Mouse (Mus musculus) stomach, postnatal 0 days (tissue): Measurements from ENCODE around the gene Zmynd10. TPM values are rescaled to one million over a fixed set of nuclear protein-coding genes. Genes with fewer than 3 reads are reported as not detected.

Experiments
- ATAC-seq: fragments of 200-750 bp; cut with Nextera tagmentation; 2 replicates; pipeline ENCODE4 v1.8.0; 2017; ENCODE audit not compliant: low FRiP score, low TSS enrichment
- DNase-seq: peaks from one replicate; pipeline ENCODE4 v3.0.0-alpha.2; 2016; ENCODE audit warnings: low spot score
- H3K27ac ChIP-seq: fragments of 300-500 bp; sonication (generic); replicated peaks from 2 replicates; pipeline ENCODE4 v1.5.1; 2014; ENCODE audit warnings: mild to moderate bottlenecking, control low read depth
- H3K27me3 ChIP-seq: fragments of 300-500 bp; sonication (generic); 2 replicates; pipeline ENCODE4 v1.6.1; 2014; ENCODE audit warnings: low read length; ENCODE audit not compliant: control insufficient read depth, insufficient read depth
- H3K36me3 ChIP-seq: fragments of 300-500 bp; sonication (generic); 2 replicates; pipeline ENCODE4 v1.6.1; 2014; ENCODE audit warnings: low read length, mixed read lengths; ENCODE audit not compliant: control insufficient read depth, insufficient read depth
- H3K4me1 ChIP-seq: fragments of 300-500 bp; sonication (generic); replicated peaks from 2 replicates; pipeline ENCODE4 v1.6.1; 2014; ENCODE audit warnings: antibody characterized with exemption; ENCODE audit not compliant: control insufficient read depth, insufficient read depth
- H3K4me2 ChIP-seq: fragments of 300-500 bp; sonication (generic); replicated peaks from 2 replicates; pipeline ENCODE4 v1.6.1; 2014; ENCODE audit warnings: low read depth, mild to moderate bottlenecking, control low read depth, moderate library complexity
- H3K4me3 ChIP-seq: fragments of 300-500 bp; sonication (generic); 2 replicates; pipeline ENCODE4 v1.5.1; 2014; ENCODE audit warnings: low read depth, low read length, control low read depth
- H3K9ac ChIP-seq: fragments of 300-500 bp; sonication (generic); 2 replicates; pipeline ENCODE4 v1.6.1; 2014; ENCODE audit warnings: mild to moderate bottlenecking, low read length, control low read depth, mixed read lengths
- H3K9me3 ChIP-seq: fragments of 300-500 bp; sonication (generic); 2 replicates; pipeline ENCODE4 v1.6.1; 2016; ENCODE audit warnings: low read length; ENCODE audit not compliant: control insufficient read depth
- CTCF ChIP-seq: IDR thresholded peaks from 2 replicates; pipeline ENCODE4 v1.5.1; 2016; ENCODE audit warnings: antibody characterized with exemption, low read depth, mild to moderate bottlenecking, moderate library complexity
- EP300 ChIP-seq: optimal IDR thresholded peaks from 2 replicates; pipeline ENCODE3; 2016; ENCODE audit warnings: antibody characterized with exemption
- WGBS: fragments of 180-500 bp; shearing (Covaris S2); extraction: QIAGEN DNeasy Blood & Tissue Kit; methylation state at CpG from one replicate; pipeline ENCODE4 v1.1.7; 2014; 5-methylcytosine and 5-hydroxymethylcytosine counted together
- polyA plus RNA-seq: library from polyadenylated mRNA; unstranded; fragments of >200 nt; fragmentation: Nextera tagmentation; extraction: Ambion mirVana; gene quantifications from 2 replicates; pipeline ENCODE4 v1.2.1, GENCODE M21; 2015

Zmynd10 gene
- polyA plus RNA-seq, 1 experiment from 2014 or later: 0.97 TPM

DNA sequence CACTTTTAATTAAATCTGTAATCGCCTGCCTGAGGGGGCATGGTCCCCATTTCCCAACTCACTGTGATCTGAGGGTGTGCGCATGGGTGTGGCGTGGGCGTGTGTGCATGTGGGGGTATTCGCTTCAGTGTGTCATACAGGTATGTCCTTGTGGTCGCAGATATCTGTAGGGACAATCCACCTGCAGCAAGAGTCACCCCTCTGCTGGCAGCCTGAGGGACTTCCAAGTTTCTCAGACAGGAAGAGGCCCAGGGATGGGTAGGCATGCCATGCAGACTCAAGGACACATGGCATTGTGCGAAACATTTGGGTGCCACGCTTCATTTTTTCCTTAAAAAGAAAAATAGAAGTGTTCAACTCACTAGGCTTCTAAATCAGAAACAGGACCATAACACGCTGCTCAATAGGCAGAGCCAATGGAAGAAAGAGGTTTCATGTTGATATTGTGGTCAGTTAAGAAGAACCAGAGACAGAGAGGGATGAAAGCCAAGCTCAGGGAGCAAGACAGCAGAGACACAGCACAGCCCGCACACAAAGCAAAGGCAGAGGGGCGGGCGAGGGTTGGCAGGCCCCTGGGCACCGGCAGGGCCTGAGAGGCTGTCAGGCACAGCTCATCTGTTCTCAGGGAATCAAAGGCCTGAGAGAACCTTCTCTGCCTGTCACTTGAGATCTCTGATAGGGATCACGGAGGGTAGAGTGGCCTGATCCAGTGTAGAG lies 36.6 kb upstream of the Zmynd10 start:
- ATAC-seq (no peak), DNase-seq (no peak)
- Histone ChIP-seq H3K4me1 (no peaks in the 10 kb centered on the region), H3K9ac (no peak overlapping the region), H3K27ac (no peak overlapping the region), H3K4me3 (no peak overlapping the region), H3K27me3 (no peaks in the 10 kb centered on the region; the same call in 1 of the 2 replicates), H3K36me3 (no peaks in the 10 kb centered on the region), H3K9me3 (no peaks in the 10 kb centered on the region), H3K4me2 (no peak overlapping the region)
- no peak for TF ChIP-seq EP300
- TF ChIP-seq CTCF: no peak
- 83% methylated on average over 14 of the region's 14 CpGs for WGBS

DNA sequence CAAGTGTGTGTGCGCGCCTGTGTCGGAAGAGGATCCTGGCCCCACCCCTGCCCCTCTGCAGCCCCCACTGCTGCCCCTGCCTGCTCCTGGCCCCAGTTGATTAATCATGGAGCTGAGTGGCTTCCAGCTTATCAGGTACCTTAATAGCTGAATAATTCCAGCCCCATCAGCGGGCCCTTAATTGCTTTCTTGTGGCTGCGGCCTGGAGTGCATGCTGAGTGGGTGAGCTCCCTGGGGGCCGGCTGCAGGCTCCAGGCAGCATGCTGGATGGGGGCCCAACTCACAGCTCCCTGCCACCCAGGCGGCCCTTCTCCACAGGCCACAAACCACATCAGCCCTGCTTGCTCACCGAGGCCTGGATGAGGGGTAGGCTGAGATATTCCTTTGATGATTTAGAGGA lies 35.7 kb upstream of the Zmynd10 start:
- ATAC-seq (no peak), DNase-seq (no peak)
- Histone ChIP-seq H3K9me3 (no peaks in the 10 kb centered on the region), H3K27me3 (no peaks in the 10 kb centered on the region; the same call in 1 of the 2 replicates), H3K9ac (no peak overlapping the region), H3K4me3 (no peak overlapping the region), H3K4me2 (no peak overlapping the region), H3K4me1 (no peaks in the 10 kb centered on the region), H3K27ac (no peak overlapping the region), H3K36me3 (no peaks in the 10 kb centered on the region)
- TF ChIP-seq EP300: no peak
- no peak for TF ChIP-seq CTCF
- 66% methylated on average over 8 of the region's 8 CpGs for WGBS

DNA sequence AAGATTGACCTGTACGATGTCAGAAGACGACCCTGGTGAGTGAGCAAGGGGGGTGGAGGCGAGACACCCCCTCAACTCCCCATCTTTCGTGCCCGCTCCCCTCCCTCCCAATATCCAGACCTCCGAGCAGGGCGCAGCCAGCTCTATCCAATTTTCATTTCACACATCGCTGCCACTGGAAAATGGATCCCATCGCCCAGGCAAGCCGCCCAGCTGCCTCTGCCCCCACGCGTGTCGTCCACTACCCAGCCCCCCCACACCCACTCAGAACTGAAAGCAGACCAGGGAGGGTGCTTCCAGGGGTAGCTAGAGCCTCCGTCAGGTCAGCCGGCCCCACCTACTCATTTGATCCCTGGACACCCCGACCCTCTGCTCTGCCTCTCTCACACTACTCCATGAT lies 34.8 kb upstream of the Zmynd10 start:
- DNase-seq (no peak), ATAC-seq (no peak)
- H3K9ac ChIP-seq: no peak overlapping the region
- no peaks in the 10 kb centered on the region; the same call in 1 of the 2 replicates for H3K27me3 ChIP-seq
- H3K27ac ChIP-seq: no peak overlapping the region
- no peaks in the 10 kb centered on the region for H3K9me3 ChIP-seq
- TF ChIP-seq EP300 (no peak), CTCF (no peak)
- 83% methylated on average over 15 of the region's 16 CpGs for WGBS
- H3K4me1 ChIP-seq: no peaks in the 10 kb centered on the region
- no peaks in the 10 kb centered on the region for H3K36me3 ChIP-seq
- no peak overlapping the region for H3K4me3 ChIP-seq
- H3K4me2 ChIP-seq: no peak overlapping the region

GRCm38 (mm10) chr9:107514303-107514955 lies 32.7 kb upstream of the Zmynd10 start:
- no peak overlapping the region for H3K27ac ChIP-seq
- H3K9me3 ChIP-seq: no peaks in the 10 kb centered on the region
- no peak overlapping the region for H3K4me2 ChIP-seq
- DNase-seq: peak; percentile 89
- TF ChIP-seq EP300 (no peak), CTCF (peak; percentile 100)
- H3K4me1 ChIP-seq: no peaks in the 10 kb centered on the region
- 12% methylated on average over 14 of the region's 14 CpGs for WGBS
- no peaks in the 10 kb centered on the region; the same call in 1 of the 2 replicates for H3K27me3 ChIP-seq
- ATAC-seq: peak; percentile 40; the same call in 1 of the 2 replicates
- H3K36me3 ChIP-seq: no peaks in the 10 kb centered on the region
- H3K9ac ChIP-seq: no peak overlapping the region
- H3K4me3 ChIP-seq: no peak overlapping the region

DNA sequence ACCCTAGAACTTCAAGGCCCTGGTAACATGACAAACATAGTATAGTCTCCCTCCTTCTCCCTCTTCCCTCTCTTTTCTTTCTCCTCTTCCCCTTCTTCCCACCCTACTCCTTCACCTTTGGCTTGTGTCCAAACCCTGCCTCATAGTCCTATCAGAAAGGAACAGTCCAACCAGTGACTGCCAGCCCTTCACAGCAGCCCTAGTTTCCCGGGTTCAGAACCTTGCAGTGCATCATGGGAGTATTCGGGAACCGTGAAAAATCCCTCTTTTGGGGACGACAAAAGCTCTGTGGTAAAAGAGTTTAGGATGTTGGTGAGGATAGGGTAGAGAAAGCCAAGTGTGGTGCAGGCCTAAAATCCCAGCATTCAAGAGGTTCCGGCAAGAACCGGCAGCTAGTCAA lies 26.8 kb upstream of the Zmynd10 start:
- no peaks in the 10 kb centered on the region for H3K36me3 ChIP-seq
- ATAC-seq (no peak), DNase-seq (no peak)
- 64% methylated on average over 6 of the region's 6 CpGs for WGBS
- no peaks in the 10 kb centered on the region for H3K27me3 ChIP-seq
- peaks cover 4% of the 10 kb centered on the region; the same call in 1 of the 2 replicates for H3K4me1 ChIP-seq
- no peak overlapping the region for H3K27ac ChIP-seq
- no peak overlapping the region for H3K4me2 ChIP-seq
- no peak overlapping the region for H3K4me3 ChIP-seq
- H3K9me3 ChIP-seq: no peaks in the 10 kb centered on the region
- H3K9ac ChIP-seq: no peak overlapping the region
- TF ChIP-seq EP300: no peak

GRCm38 (mm10) chr9:107521190-107521589 lies 25.9 kb upstream of the Zmynd10 start:
- ATAC-seq: no peak
- WGBS: 28% methylated on average over 5 of the region's 5 CpGs
- H3K9ac ChIP-seq: no peak overlapping the region
- TF ChIP-seq EP300 (no peak), CTCF (no peak)
- H3K27me3 ChIP-seq: no peaks in the 10 kb centered on the region
- no peak for DNase-seq
- H3K4me3 ChIP-seq: no peak overlapping the region
- H3K9me3 ChIP-seq: no peaks in the 10 kb centered on the region
- no peak overlapping the region for H3K4me2 ChIP-seq
- peaks cover 4% of the 10 kb centered on the region; the same call in 1 of the 2 replicates for H3K4me1 ChIP-seq
- no peak overlapping the region for H3K27ac ChIP-seq
- no peaks in the 10 kb centered on the region for H3K36me3 ChIP-seq
